Mouse (Mus musculus) activated CD4-positive, CD25-positive, alpha-beta regulatory T cell (primary cell): Measurements from ENCODE around the gene Ankrd11. TPM values are rescaled to one million over a fixed set of nuclear protein-coding genes. Genes with fewer than 3 reads are reported as not detected.

ENCODE experiments used
- polyA plus RNA-seq, 2 experiments: library from polyadenylated mRNA; unstranded; fragments of 100-300 nt; shearing (Covaris generic); gene quantifications; one replicate each; pipeline ENCODE4 v1.2.1; 2017

The Ankrd11 gene
- polyA plus RNA-seq = 100 to 1,000 TPM; 215 to 236 TPM

GRCm38 (mm10) chr8:123042158-123042973 lies at the start of gene Ankrd11:
Gene Ankrd11 (minus strand): TSS chr8:123042277.

GRCm38 (mm10) chr8:123062721-123063120 lies 20.6 kb upstream of the Ankrd11 start, which contains the start of gene Spg7:
Gene Spg7 (plus strand): TSS chr8:123062942.

GRCm38 (mm10) chr8:122847829-122848561 lies 194.1 kb downstream of the Ankrd11 start, which contains the start of gene Cdh15:
Gene Cdh15 (plus strand): TSS chr8:122847966.

Other genes starting within 250 kb of the Ankrd11 start
- gene Cdh15, start 194.3 kb downstream of the Ankrd11 start, polyA plus RNA-seq = under 1 TPM; 0.13 to 0.16 TPM
- 10 to 100 TPM; 42.0 to 65.5 TPM for gene Spg7, start 20.7 kb upstream of the Ankrd11 start, polyA plus RNA-seq
- gene Rpl13, start 60.1 kb upstream of the Ankrd11 start, polyA plus RNA-seq = 1,000 to 10,000 TPM in 1 of 2 experiments, 100 to 1,000 TPM in 1; 680 to 1,054 TPM
- 1 to 10 TPM in 1 of 2 experiments, under 1 TPM in 1; 0.82 to 2.5 TPM for gene Cpne7, start 75.1 kb upstream of the Ankrd11 start, polyA plus RNA-seq
- gene Sult5a1, start 116.0 kb upstream of the Ankrd11 start, polyA plus RNA-seq = 1 to 10 TPM in 1 of 2 experiments, not detected in 1; 1.7 TPM
- gene Dpep1, start 144.0 kb upstream of the Ankrd11 start, polyA plus RNA-seq = under 1 TPM in 1 of 2 experiments, not detected in 1; 0.07 TPM
- 100 to 1,000 TPM; 163 to 192 TPM for gene Chmp1a, start 170.5 kb upstream of the Ankrd11 start, polyA plus RNA-seq
- under 1 TPM in 1 of 2 experiments, not detected in 1; 0.69 TPM for gene Spata33, start 170.6 kb upstream of the Ankrd11 start, polyA plus RNA-seq
- 10 to 100 TPM; 18.6 to 20.0 TPM for gene Cdk10, start 182.6 kb upstream of the Ankrd11 start, polyA plus RNA-seq
- 10 to 100 TPM; 14.7 to 17.1 TPM for gene Spata2l, start 194.0 kb upstream of the Ankrd11 start, polyA plus RNA-seq
- gene Zfp276, start 211.9 kb upstream of the Ankrd11 start, polyA plus RNA-seq = 10 to 100 TPM; 25.1 to 28.7 TPM
- 10 to 100 TPM; 20.4 to 28.6 TPM for gene Vps9d1, start 212.1 kb upstream of the Ankrd11 start, polyA plus RNA-seq